Mouse (Mus musculus) liver, embryonic 11.5 days (tissue): ENCODE results near the gene Tbx3. TPM values are rescaled to one million over a fixed set of nuclear protein-coding genes. Genes with fewer than 3 reads are reported as not detected.

Experiments used
- ATAC-seq: fragments of 200-750 bp; cut with Nextera tagmentation; replicated peaks from 2 replicates; pipeline ENCODE4 v1.8.0; 2017; ENCODE audit warnings: moderate number of reproducible peaks, mild to moderate bottlenecking, moderate TSS enrichment, moderate library complexity; ENCODE audit not compliant: low FRiP score
- DNase-seq: peaks from one replicate; pipeline ENCODE4 v3.0.0-alpha.2; 2017; ENCODE audit warnings: low spot score
- H3K27ac ChIP-seq: fragments of 300-500 bp; sonication (generic); 2 replicates; pipeline ENCODE4 v1.5.1; 2014; ENCODE audit warnings: mild to moderate bottlenecking, low read depth, low read length, control low read depth
- H3K27me3 ChIP-seq: fragments of 300-500 bp; sonication (generic); replicated peaks from 2 replicates; pipeline ENCODE4 v1.6.1; 2014; ENCODE audit warnings: low read length, mixed read lengths; ENCODE audit not compliant: control insufficient read depth, insufficient read depth
- H3K36me3 ChIP-seq: fragments of 300-500 bp; sonication (generic); 2 replicates; pipeline ENCODE4 v1.6.1; 2014; ENCODE audit warnings: mild to moderate bottlenecking, low read length, moderate library complexity, mixed read lengths; ENCODE audit not compliant: control insufficient read depth, insufficient read depth
- H3K4me1 ChIP-seq: fragments of 300-500 bp; sonication (generic); replicated peaks from 2 replicates; pipeline ENCODE4 v1.6.1; 2014; ENCODE audit warnings: low read length, mixed read lengths; ENCODE audit not compliant: control insufficient read depth, insufficient read depth
- H3K4me2 ChIP-seq: fragments of 300-500 bp; sonication (generic); 2 replicates; pipeline ENCODE4 v1.6.1; 2014; ENCODE audit warnings: mild to moderate bottlenecking, control low read depth, moderate library complexity
- H3K4me3 ChIP-seq: fragments of 300-500 bp; sonication (generic); 2 replicates; pipeline ENCODE4 v1.5.1; 2014; ENCODE audit warnings: low read depth, low read length, control low read depth
- H3K9ac ChIP-seq: fragments of 300-500 bp; sonication (generic); 2 replicates; pipeline ENCODE4 v1.6.1; 2014; ENCODE audit warnings: low read depth, low read length, control low read depth
- H3K9me3 ChIP-seq: fragments of 300-500 bp; sonication (generic); 2 replicates; pipeline ENCODE4 v1.6.1; 2016; ENCODE audit warnings: low read length, inconsistent platforms, mixed read lengths; ENCODE audit not compliant: control insufficient read depth
- WGBS: fragments of 180-500 bp; shearing (Covaris S2); extraction: QIAGEN DNeasy Blood & Tissue Kit; methylation state at CpG from one replicate; pipeline ENCODE4 v1.1.7; 2014; 5-methylcytosine and 5-hydroxymethylcytosine counted together
- polyA plus RNA-seq: library from polyadenylated mRNA; unstranded; fragments of >200 nt; fragmentation: Nextera tagmentation; extraction: Ambion mirVana; gene quantifications from 2 replicates; pipeline ENCODE4 v1.2.1, GENCODE M21; 2014

Tbx3 gene
- polyA plus RNA-seq, 1 experiment from 2014 or later, result 25.9 TPM

GRCm38 (mm10) chr5:119686199-119686964 lies 15.9 kb downstream of the Tbx3 start:
- Histone ChIP-seq H3K9ac (no peak overlapping the region), H3K4me2 (peak overlapping the region; percentile 55), H3K36me3 (no peaks in the 10 kb centered on the region), H3K27me3 (peaks cover 95% of the 10 kb centered on the region), H3K27ac (peak overlapping the region; percentile 52; the same call in 1 of the 2 replicates), H3K9me3 (no peaks in the 10 kb centered on the region), H3K4me1 (peaks cover 5% of the 10 kb centered on the region; the same call in 1 of the 2 replicates), H3K4me3 (peak overlapping the region; percentile 26)
- DNase-seq, result no peak
- no peak for ATAC-seq
- WGBS, result 2% methylated on average over 29 of the region's 30 CpGs

DNA sequence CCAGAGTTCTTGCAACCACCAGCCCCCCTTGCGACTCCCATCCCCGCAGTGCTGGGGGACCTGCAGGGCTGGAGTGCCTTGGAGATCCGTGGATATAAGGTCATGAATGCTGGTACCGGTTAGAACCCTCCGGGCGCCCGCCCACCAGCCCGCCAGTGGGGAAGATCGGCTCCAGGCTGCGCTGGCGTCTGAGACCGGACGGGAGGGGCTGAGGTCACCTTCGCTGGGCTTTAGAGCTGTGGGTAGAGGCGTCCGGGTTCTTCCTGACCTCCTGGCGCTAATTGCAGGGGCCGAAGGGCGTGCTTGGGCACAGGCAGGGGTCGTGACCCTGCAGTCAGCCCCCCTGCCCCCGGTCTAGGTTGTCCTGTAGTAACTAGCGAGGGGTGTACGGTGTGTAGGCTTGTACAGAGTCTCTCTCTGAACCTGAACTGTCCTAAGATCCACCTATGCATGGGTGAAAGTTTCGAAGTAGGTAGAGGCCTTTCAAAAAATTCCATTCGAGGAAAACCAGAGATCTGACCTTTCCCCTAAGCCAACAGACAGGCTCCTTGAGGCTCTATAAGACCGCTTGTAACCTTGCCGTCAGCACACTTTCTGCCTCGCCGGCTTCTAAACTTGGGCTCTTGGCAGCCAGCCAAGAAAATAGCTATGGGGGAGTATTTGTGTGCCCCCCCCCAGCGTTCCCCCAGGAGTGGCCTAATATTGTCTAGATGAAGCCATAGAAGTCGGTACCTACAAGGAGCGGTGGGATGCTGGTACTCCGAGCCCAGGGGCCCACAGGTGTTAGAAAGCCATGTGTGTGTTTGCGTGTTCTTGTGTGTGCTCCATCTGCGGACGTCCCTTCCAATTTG lies 16.8 kb downstream of the Tbx3 start:
- H3K9ac ChIP-seq, result 0 out of 2 replicates have a peak overlapping the region, but pooled peaks have one; percentile 20
- peaks cover 5% of the 10 kb centered on the region; the same call in 1 of the 2 replicates for H3K4me1 ChIP-seq
- H3K4me2 ChIP-seq, result peak overlapping the region; percentile 50
- no peak overlapping the region for H3K27ac ChIP-seq
- no peaks in the 10 kb centered on the region for H3K36me3 ChIP-seq
- no peaks in the 10 kb centered on the region for H3K9me3 ChIP-seq
- DNase-seq (no peak), ATAC-seq (no peak)
- WGBS, result 9% methylated on average over 36 of the region's 36 CpGs
- peaks cover 86% of the 10 kb centered on the region for H3K27me3 ChIP-seq
- H3K4me3 ChIP-seq, result no peak overlapping the region

DNA sequence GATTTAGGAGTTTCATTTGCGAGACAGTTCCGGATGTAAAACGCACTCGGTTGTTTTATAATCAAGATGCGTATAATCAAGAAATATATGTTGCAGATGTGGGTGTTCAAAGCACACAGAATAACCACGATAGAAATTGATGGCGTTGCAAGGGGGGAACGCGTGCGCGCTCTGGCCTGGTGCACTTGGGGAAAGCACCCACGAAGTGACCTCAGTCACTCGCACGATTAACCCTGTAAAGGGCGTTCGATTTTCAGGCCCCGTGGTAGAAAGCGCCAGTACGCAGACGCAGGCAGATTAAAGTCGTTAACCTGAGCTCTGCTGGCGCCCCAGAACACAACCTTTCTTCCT lies 17.4 kb downstream of the Tbx3 start:
- H3K9me3 ChIP-seq, result no peaks in the 10 kb centered on the region
- 26% methylated on average over 22 of the region's 22 CpGs for WGBS
- DNase-seq (no peak), ATAC-seq (no peak)
- H3K27me3 ChIP-seq, result peaks cover 80% of the 10 kb centered on the region
- peaks cover 5% of the 10 kb centered on the region; the same call in 1 of the 2 replicates for H3K4me1 ChIP-seq
- H3K4me2 ChIP-seq, result no peak overlapping the region; the same call in 1 of the 2 replicates
- H3K4me3 ChIP-seq, result no peak overlapping the region
- H3K27ac ChIP-seq, result no peak overlapping the region
- H3K36me3 ChIP-seq, result no peaks in the 10 kb centered on the region
- H3K9ac ChIP-seq, result no peak overlapping the region

GRCm38 (mm10) chr5:119688306-119688705 lies 17.8 kb downstream of the Tbx3 start:
- peaks cover 5% of the 10 kb centered on the region; the same call in 1 of the 2 replicates for H3K4me1 ChIP-seq
- H3K27ac ChIP-seq, result no peak overlapping the region
- no peak overlapping the region for H3K4me2 ChIP-seq
- H3K36me3 ChIP-seq, result no peaks in the 10 kb centered on the region
- no peaks in the 10 kb centered on the region for H3K9me3 ChIP-seq
- no peak for DNase-seq
- no peak overlapping the region for H3K4me3 ChIP-seq
- WGBS, result 28% methylated on average over 3 of the region's 3 CpGs
- H3K27me3 ChIP-seq, result peaks cover 76% of the 10 kb centered on the region
- no peak overlapping the region for H3K9ac ChIP-seq
- no peak for ATAC-seq

DNA sequence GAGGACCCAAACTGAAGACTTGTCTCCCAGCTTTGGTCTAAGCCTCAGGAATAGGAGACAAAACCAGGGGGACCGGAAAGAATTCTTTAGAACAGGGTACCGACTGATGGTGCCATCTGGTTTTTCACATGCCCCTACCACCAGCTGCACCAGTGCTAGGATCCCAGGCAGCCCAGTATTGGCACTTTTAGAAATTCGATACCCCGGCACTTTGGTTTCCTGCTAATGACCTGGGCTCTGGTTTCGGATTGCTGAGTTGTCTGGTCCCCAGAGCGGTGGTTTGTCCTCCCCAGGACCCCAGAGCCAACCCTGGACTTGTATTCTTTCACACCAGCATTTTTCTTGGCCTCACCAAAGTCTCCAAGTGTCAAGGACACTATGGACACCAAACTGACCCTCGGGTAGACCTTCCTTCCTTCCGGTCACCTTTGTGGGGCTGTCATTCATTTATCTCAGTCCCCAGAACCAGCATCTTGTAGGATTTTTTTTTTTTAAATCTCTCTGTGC lies 18.5 kb downstream of the Tbx3 start:
- H3K9ac ChIP-seq, result no peak overlapping the region
- H3K4me2 ChIP-seq, result no peak overlapping the region
- peaks cover 69% of the 10 kb centered on the region for H3K27me3 ChIP-seq
- ATAC-seq, result no peak
- no peaks in the 10 kb centered on the region for H3K36me3 ChIP-seq
- H3K4me3 ChIP-seq, result no peak overlapping the region
- DNase-seq, result no peak
- H3K27ac ChIP-seq, result no peak overlapping the region
- H3K9me3 ChIP-seq, result no peaks in the 10 kb centered on the region
- WGBS, result 28% methylated on average over 8 of the region's 8 CpGs
- peaks cover 5% of the 10 kb centered on the region; the same call in 1 of the 2 replicates for H3K4me1 ChIP-seq

DNA sequence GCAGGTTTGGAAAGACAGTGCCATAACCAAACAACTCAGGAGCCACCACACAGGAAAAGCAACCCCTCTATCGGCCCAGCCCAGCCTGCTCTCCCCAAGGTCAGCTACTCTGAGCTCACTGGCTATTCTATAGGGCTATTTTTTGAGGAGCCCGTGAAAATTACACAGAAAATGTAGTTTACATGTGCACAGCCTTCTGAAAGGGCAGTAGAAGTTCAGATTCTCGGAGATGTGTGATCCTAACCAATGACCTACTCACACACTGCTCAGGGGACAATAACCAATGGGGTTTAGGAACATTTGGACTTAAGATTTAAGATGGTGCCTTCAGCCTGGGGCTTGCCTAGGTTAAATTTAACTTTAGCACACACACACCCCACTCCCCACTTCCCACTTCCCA lies 19.0 kb downstream of the Tbx3 start:
- Histone ChIP-seq H3K4me1 (peaks cover 5% of the 10 kb centered on the region; the same call in 1 of the 2 replicates), H3K27me3 (peaks cover 65% of the 10 kb centered on the region), H3K4me3 (no peak overlapping the region), H3K4me2 (no peak overlapping the region), H3K27ac (no peak overlapping the region), H3K9ac (no peak overlapping the region), H3K9me3 (no peaks in the 10 kb centered on the region), H3K36me3 (no peaks in the 10 kb centered on the region)
- 32% methylated on average over 3 of the region's 3 CpGs for WGBS
- DNase-seq (no peak), ATAC-seq (no peak)

- Histone ChIP-seq H3K36me3 (no peaks in the 10 kb centered on the region), H3K27me3 (peaks cover 50% of the 10 kb centered on the region), H3K9ac (no peak overlapping the region), H3K4me1 (peaks cover 5% of the 10 kb centered on the region; the same call in 1 of the 2 replicates), H3K27ac (no peak overlapping the region), H3K9me3 (no peaks in the 10 kb centered on the region), H3K4me2 (no peak overlapping the region), H3K4me3 (no peak overlapping the region)
- WGBS, result under 1% methylated on average over 13 of the region's 13 CpGs
- ATAC-seq (no peak), DNase-seq (peak; percentile 66)
Measured at GRCm38 (mm10) chr5:119691075-119691474, 20.6 kb downstream of the Tbx3 start.

GRCm38 (mm10) chr5:119692425-119692824 lies 22.0 kb downstream of the Tbx3 start:
- Histone ChIP-seq H3K4me2 (no peak overlapping the region), H3K27ac (no peak overlapping the region), H3K9ac (no peak overlapping the region), H3K36me3 (no peaks in the 10 kb centered on the region), H3K4me3 (no peak overlapping the region), H3K27me3 (peaks cover 36% of the 10 kb centered on the region), H3K4me1 (peaks cover 1% of the 10 kb centered on the region; the same call in 1 of the 2 replicates), H3K9me3 (no peaks in the 10 kb centered on the region)
- DNase-seq, result no peak
- ATAC-seq, result no peak
- 33% methylated on average over 6 of the region's 6 CpGs for WGBS
